Mouse (Mus musculus): ENCODE measurements around the gene Med20. TPM values are rescaled to one million over a fixed set of nuclear protein-coding genes. Genes with fewer than 3 reads are reported as not detected.

The Med20 gene
- polyA plus RNA-seq, 2 experiments from 2014 or later = 36.0 to 37.0 TPM

Other genes with a start within 250 kb of the Med20 start
- 10 to 100 TPM; 29.1 to 37.6 TPM for gene Mrps10, start 242.7 kb upstream of the Med20 start, polyA plus RNA-seq (2017; shearing (Covaris generic))
- 1 to 10 TPM; 2.0 to 3.2 TPM for gene Guca1b, start 226.2 kb upstream of the Med20 start, polyA plus RNA-seq (2017; shearing (Covaris generic))
- gene Guca1a, start 211.0 kb upstream of the Med20 start, polyA plus RNA-seq (2017; shearing (Covaris generic)) = not detected
- not detected for gene AI661453, start 175.0 kb upstream of the Med20 start, polyA plus RNA-seq (2017; shearing (Covaris generic))
- not detected for gene 1700001C19Rik, start 174.2 kb upstream of the Med20 start, polyA plus RNA-seq (2017; shearing (Covaris generic))
- 10 to 100 TPM; 61.1 to 95.4 TPM for gene Taf8, start 109.3 kb upstream of the Med20 start, polyA plus RNA-seq (2017; shearing (Covaris generic))
- 100 to 1,000 TPM; 149 to 151 TPM for gene Ccnd3, start 106.5 kb upstream of the Med20 start, polyA plus RNA-seq (2017; shearing (Covaris generic))
- gene Bysl, start 90 bp upstream of the Med20 start, polyA plus RNA-seq (2017; shearing (Covaris generic)) = 10 to 100 TPM; 10.6 to 14.2 TPM
- gene Gm20517, start within 50 bp of the Med20 start, polyA plus RNA-seq (2017; shearing (Covaris generic)) = under 1 TPM in 1 of 2 experiments, not detected in 1; 0.73 TPM
- under 1 TPM; 0.43 to 0.78 TPM for gene Usp49, start 19.1 kb downstream of the Med20 start, polyA plus RNA-seq (2017; shearing (Covaris generic))
- gene Tomm6, start 76.8 kb downstream of the Med20 start, polyA plus RNA-seq (2017; shearing (Covaris generic)) = 100 to 1,000 TPM; 264 to 319 TPM
- gene Frs3, start 77.4 kb downstream of the Med20 start, polyA plus RNA-seq (2017; shearing (Covaris generic)) = under 1 TPM; 0.16 to 0.49 TPM
- gene Gm21981, start 82.9 kb downstream of the Med20 start, polyA plus RNA-seq (2017; shearing (Covaris generic)) = not detected
- gene Prickle4, start 83.2 kb downstream of the Med20 start, polyA plus RNA-seq (2017; shearing (Covaris generic)) = not detected
- not detected for gene Pgc, start 115.3 kb downstream of the Med20 start, polyA plus RNA-seq (2017; shearing (Covaris generic))
- 1 to 10 TPM; 5.2 to 5.7 TPM for gene Tfeb, start 125.4 kb downstream of the Med20 start, polyA plus RNA-seq (2017; shearing (Covaris generic))
- gene Mdfi, start 223.1 kb downstream of the Med20 start, polyA plus RNA-seq (2017; shearing (Covaris generic)) = not detected

Data from CD4-positive, CD25-positive, alpha-beta regulatory T cell, adult 4 months (primary cell).